Mouse (Mus musculus) MEL (cell line): ENCODE data around the gene Drg1. TPM values are rescaled to one million over a fixed set of nuclear protein-coding genes. Genes with fewer than 3 reads are reported as not detected.

Experiments
- DNase-seq: peaks from one replicate; pipeline ENCODE4 v3.0.0; 2011; ENCODE audit warnings: low read depth, low spot score
- H3K27ac ChIP-seq: 2 replicates; pipeline ENCODE4 v1.5.1; 2012; ENCODE audit warnings: low read depth, mild to moderate bottlenecking, control low read depth, low read length, moderate library complexity; ENCODE audit not compliant: control insufficient read depth
- H3K27me3 ChIP-seq, 2 experiments: fragments of 150-350 bp in 1 of 2; sonication (generic) in 1 of 2; 2 replicates each; pipeline ENCODE4 v1.6.1; 2012; ENCODE audit warnings: low read length in 2 of 2, mild to moderate bottlenecking in 2 of 2, improper control_type of control experiment in 1 of 2, moderate library complexity in 1 of 2; ENCODE audit not compliant: insufficient read depth in 2 of 2, control insufficient read depth in 1 of 2
- H3K36me3 ChIP-seq, 2 experiments: 2 replicates each; pipeline ENCODE4 v1.6.1; 2012 to 2014; ENCODE audit warnings: low read length in 2 of 2, improper control_type of control experiment in 1 of 2, inconsistent platforms in 1 of 2, mild to moderate bottlenecking in 1 of 2; ENCODE audit not compliant: insufficient read depth in 2 of 2, control insufficient read depth in 1 of 2
- H3K4me1 ChIP-seq, 2 experiments: fragments of 150-350 bp in 1 of 2; sonication (generic) in 1 of 2; 2 replicates each; pipeline ENCODE4 v1.6.1; 2012; ENCODE audit warnings: low read length in 2 of 2, improper control_type of control experiment in 1 of 2, mild to moderate bottlenecking in 1 of 2; ENCODE audit not compliant: insufficient read depth in 2 of 2, control insufficient read depth in 1 of 2
- H3K4me3 ChIP-seq, 2 experiments: fragments of 150-350 bp in 1 of 2; sonication (generic) in 1 of 2; 2 replicates each; pipeline ENCODE4 v1.5.1; 2012; ENCODE audit warnings: low read depth in 2 of 2, low read length in 2 of 2, mild to moderate bottlenecking in 2 of 2, moderate library complexity in 2 of 2, control low read depth in 1 of 2, improper control_type of control experiment in 1 of 2; ENCODE audit not compliant: control insufficient read depth in 1 of 2, insufficient read depth in 1 of 2
- H3K79me2 ChIP-seq: 2 replicates; pipeline ENCODE4 v1.6.1; 2012; ENCODE audit warnings: mild to moderate bottlenecking, low read length, moderate library complexity; ENCODE audit not compliant: control insufficient read depth, poor library complexity, insufficient read depth
- H3K9ac ChIP-seq: 2 replicates; pipeline ENCODE4 v1.6.1; 2012; ENCODE audit warnings: low read depth, mild to moderate bottlenecking, control low read depth, low read length, moderate library complexity; ENCODE audit not compliant: control insufficient read depth, poor library complexity, severe bottlenecking
- H3K9me3 ChIP-seq: fragments of 150-350 bp; sonication (generic); replicated peaks from 2 replicates; pipeline ENCODE4 v1.6.1; 2012; ENCODE audit warnings: mild to moderate bottlenecking, low read length, improper control_type of control experiment, moderate library complexity; ENCODE audit not compliant: insufficient read depth
- BHLHE40 ChIP-seq: IDR thresholded peaks from 2 replicates; pipeline ENCODE4 v1.6.1; 2012; ENCODE audit warnings: low read depth, mild to moderate bottlenecking, inconsistent platforms, low read length, improper control_type of control experiment, borderline replicate concordance
- CHD1 ChIP-seq: IDR thresholded peaks from 2 replicates; pipeline ENCODE4 v1.6.1; 2012; ENCODE audit warnings: low read depth, mild to moderate bottlenecking, inconsistent platforms, low read length, improper control_type of control experiment
- GABPA ChIP-seq: IDR thresholded peaks from 2 replicates; pipeline ENCODE4 v1.6.1; 2012; ENCODE audit warnings: low read depth, mild to moderate bottlenecking, inconsistent platforms, low read length, improper control_type of control experiment, moderate library complexity
- GATA1 ChIP-seq: IDR thresholded peaks from 2 replicates; pipeline ENCODE4 v1.6.1; 2011; ENCODE audit warnings: low read depth, low read length, improper control_type of control experiment
- KAT2A ChIP-seq: conservative IDR thresholded peaks from 2 replicates; pipeline ENCODE4 v1.6.1; 2012; ENCODE audit warnings: low read depth, low read length, improper control_type of control experiment, inconsistent platforms
- MXI1 ChIP-seq: IDR thresholded peaks from 2 replicates; pipeline ENCODE4 v1.6.1; 2011; ENCODE audit warnings: mild to moderate bottlenecking, low read depth, low read length, improper control_type of control experiment
- MYB ChIP-seq: IDR thresholded peaks from 2 replicates; pipeline ENCODE4 v1.6.1; 2011; ENCODE audit warnings: mild to moderate bottlenecking, low read depth, low read length, improper control_type of control experiment
- MYC ChIP-seq: IDR thresholded peaks from 2 replicates; pipeline ENCODE4 v1.6.1; 2011; ENCODE audit warnings: low read depth, mild to moderate bottlenecking, low read length, improper control_type of control experiment, moderate library complexity
- NELFE ChIP-seq: IDR thresholded peaks from 2 replicates; pipeline ENCODE4 v1.6.1; 2011; ENCODE audit warnings: low read depth, low read length, improper control_type of control experiment
- NRF1 ChIP-seq: IDR thresholded peaks from 2 replicates; pipeline ENCODE4 v1.6.1; 2014; ENCODE audit warnings: low read depth, mild to moderate bottlenecking, inconsistent platforms, low read length, improper control_type of control experiment, moderate library complexity; ENCODE audit not compliant: poor library complexity, insufficient read depth, severe bottlenecking
- POLR2A ChIP-seq, 2 experiments: IDR thresholded peaks; 2 replicates each; pipeline ENCODE4 v1.6.1; 2011 to 2012; ENCODE audit warnings: low read length in 2 of 2, mild to moderate bottlenecking in 2 of 2, control low read depth in 1 of 2, improper control_type of control experiment in 1 of 2, low read depth in 1 of 2, moderate library complexity in 1 of 2; ENCODE audit not compliant: control insufficient read depth in 1 of 2, insufficient read depth in 1 of 2, poor library complexity in 1 of 2
- RCOR1 ChIP-seq: IDR thresholded peaks from 2 replicates; pipeline ENCODE4 v1.6.1; 2012; ENCODE audit warnings: low read depth, mild to moderate bottlenecking, inconsistent platforms, low read length, improper control_type of control experiment
- SIN3A ChIP-seq: IDR thresholded peaks from 2 replicates; pipeline ENCODE4 v1.6.1; 2012; ENCODE audit warnings: low read length, improper control_type of control experiment, inconsistent platforms
- SMC3 ChIP-seq: IDR thresholded peaks from 2 replicates; pipeline ENCODE4 v1.6.1; 2011; ENCODE audit warnings: low read depth, low read length, improper control_type of control experiment
- TAL1 ChIP-seq: IDR thresholded peaks from 2 replicates; pipeline ENCODE4 v1.6.1; 2012; ENCODE audit warnings: mild to moderate bottlenecking, inconsistent platforms, low read length, moderate library complexity, mixed read lengths
- TBP ChIP-seq: IDR thresholded peaks from 2 replicates; pipeline ENCODE4 v1.8.0; 2011; ENCODE audit warnings: low read depth, low read length, improper control_type of control experiment
- USF2 ChIP-seq, 2 experiments: IDR thresholded peaks; 2 replicates each; pipeline ENCODE4 v1.6.1; 2011 to 2012; ENCODE audit warnings: improper control_type of control experiment in 2 of 2, low read length in 2 of 2, borderline replicate concordance in 1 of 2, inconsistent platforms in 1 of 2, low read depth in 1 of 2, mild to moderate bottlenecking in 1 of 2; ENCODE audit not compliant: insufficient read depth in 1 of 2
- ZC3H11A ChIP-seq: IDR thresholded peaks from 2 replicates; pipeline ENCODE4 v1.6.1; 2012; ENCODE audit warnings: low read depth, mild to moderate bottlenecking, inconsistent platforms, low read length, improper control_type of control experiment
- ZKSCAN1 ChIP-seq: IDR thresholded peaks from 2 replicates; pipeline ENCODE4 v1.6.1; 2012; ENCODE audit warnings: low read depth, mild to moderate bottlenecking, inconsistent platforms, low read length, improper control_type of control experiment, moderate library complexity
- ZMIZ1 ChIP-seq: IDR thresholded peaks from 2 replicates; pipeline ENCODE4 v1.6.1; 2012; ENCODE audit warnings: low read depth, mild to moderate bottlenecking, inconsistent platforms, low read length, improper control_type of control experiment, moderate library complexity
- ZNF384 ChIP-seq: IDR thresholded peaks from 2 replicates; pipeline ENCODE4 v1.6.1; 2012; ENCODE audit warnings: low read depth, mild to moderate bottlenecking, inconsistent platforms, low read length, improper control_type of control experiment
- polyA plus RNA-seq, 2 experiments: library from polyadenylated mRNA; stranded (reverse) in 1 of 2; unstranded in 1 of 2; fragments of >175 nt in 1 of 2; fragments of >200 nt in 1 of 2; gene quantifications; 2 replicates each; pipeline versions ENCODE4 v1.2.1 to v1.2.4; 2012; ENCODE audit warnings: low replicate concordance in 2 of 2, low read depth in 1 of 2; ENCODE audit not compliant: insufficient read length in 2 of 2, insufficient read depth in 1 of 2, missing spikeins in 1 of 2
- total RNA-seq: library from RNA; depleted of rRNA; stranded (reverse); fragments of 300-350 nt; gene quantifications from 2 replicates; pipeline ENCODE4 v1.2.3, GENCODE M21; 2012

The Drg1 gene
- total and polyA plus RNA-seq, 3 experiments: 161 to 1,664 (median 212) TPM

GRCm38 (mm10) chr11:3310789-3311585, 44.8 kb upstream of the Drg1 start (continued):
- TF ChIP-seq KAT2A (no peak), MYC (peak; percentile 35; the same call in 1 of the 2 replicates), GABPA (no peak), MYB (peak; percentile 95)

GRCm38 (mm10) chr11:3309884-3310283, 43.7 kb upstream of the Drg1 start:
- Histone ChIP-seq H3K36me3 (peaks cover 10 to 47% of the 10 kb centered on the region in 2 experiments), H3K79me2 (no peaks in the 10 kb centered on the region; the same call in 1 of the 2 replicates), H3K4me3 (no peak overlapping the region), H3K9me3 (no peaks in the 10 kb centered on the region), H3K27me3 (no peaks in the 10 kb centered on the region), H3K27ac (peak overlapping the region; percentile 78; the same call in 1 of the 2 replicates), H3K4me1 (peaks cover 35 to 47% of the 10 kb centered on the region in 2 experiments), H3K9ac (no peak overlapping the region)
- no peak for TF ChIP-seq USF2 (IDR thresholded peaks at IDR 0.05; ENCODE audit: borderline replicate concordance in 1 of 2, insufficient read depth in 1 of 2, low read depth in 1 of 2, low read length in 2 of 2)
- TF ChIP-seq ZKSCAN1: no peak
- peak; percentile 62; the same call in 1 of the 2 replicates for TF ChIP-seq ZNF384
- no peak for DNase-seq

GRCm38 (mm10) chr11:3307875-3308274, 41.7 kb upstream of the Drg1 start:
- peaks cover 24 to 34% of the 10 kb centered on the region in 2 experiments for H3K4me1 ChIP-seq
- no peak overlapping the region for H3K4me3 ChIP-seq
- H3K9me3 ChIP-seq: no peaks in the 10 kb centered on the region
- no peak for DNase-seq
- no peaks in the 10 kb centered on the region for H3K27me3 ChIP-seq
- no peak for TF ChIP-seq POLR2A (IDR thresholded peaks at IDR 0.05; ENCODE audit: control insufficient read depth in 1 of 2, insufficient read depth in 1 of 2, low read depth in 1 of 2, low read length in 2 of 2, poor library complexity in 1 of 2)
- no peak for TF ChIP-seq NELFE
- TF ChIP-seq ZMIZ1: no peak
- TF ChIP-seq BHLHE40: no peak
- TF ChIP-seq ZKSCAN1: no peak
- TF ChIP-seq TBP: no peak
- no peak for TF ChIP-seq SIN3A
- TF ChIP-seq CHD1: no peak
- TF ChIP-seq TAL1: no peak
- TF ChIP-seq SMC3: no peak
- no peak for TF ChIP-seq NRF1
- TF ChIP-seq RCOR1: no peak
- TF ChIP-seq GATA1: no peak
- no peak for TF ChIP-seq USF2 (IDR thresholded peaks at IDR 0.05; ENCODE audit: borderline replicate concordance in 1 of 2, insufficient read depth in 1 of 2, low read depth in 1 of 2, low read length in 2 of 2)
- no peak for TF ChIP-seq GABPA
- no peak for TF ChIP-seq ZC3H11A
- TF ChIP-seq MXI1: no peak
- no peak overlapping the region for H3K9ac ChIP-seq
- peaks cover 26 to 32% of the 10 kb centered on the region in 2 experiments for H3K36me3 ChIP-seq
- no peak overlapping the region for H3K27ac ChIP-seq
- H3K79me2 ChIP-seq: no peaks in the 10 kb centered on the region; the same call in 1 of the 2 replicates
